Mouse (Mus musculus) 3T3-L1 (cell line): ENCODE data around the gene Gars.

Experiments used
- DNase-seq: peaks from one replicate; pipeline ENCODE4 v3.0.0-alpha.2; 2015; ENCODE audit warnings: low read depth, low spot score

Gene Gars

GRCm38 (mm10) chr6:55037799-55038670 lies at the start of gene Gars:
Gene Gars (plus strand): TSS chr6:55038007.
- DNase-seq = peak; percentile 85

GRCm38 (mm10) chr6:54988141-54988540 lies 49.7 kb upstream of the Gars start:
- DNase-seq = peak; percentile 34

GRCm38 (mm10) chr6:54991189-54991588 lies 46.6 kb upstream of the Gars start:
- DNase-seq = no peak

GRCm38 (mm10) chr6:54992141-54992540 lies 45.7 kb upstream of the Gars start:
- peak; percentile 22 for DNase-seq

DNA sequence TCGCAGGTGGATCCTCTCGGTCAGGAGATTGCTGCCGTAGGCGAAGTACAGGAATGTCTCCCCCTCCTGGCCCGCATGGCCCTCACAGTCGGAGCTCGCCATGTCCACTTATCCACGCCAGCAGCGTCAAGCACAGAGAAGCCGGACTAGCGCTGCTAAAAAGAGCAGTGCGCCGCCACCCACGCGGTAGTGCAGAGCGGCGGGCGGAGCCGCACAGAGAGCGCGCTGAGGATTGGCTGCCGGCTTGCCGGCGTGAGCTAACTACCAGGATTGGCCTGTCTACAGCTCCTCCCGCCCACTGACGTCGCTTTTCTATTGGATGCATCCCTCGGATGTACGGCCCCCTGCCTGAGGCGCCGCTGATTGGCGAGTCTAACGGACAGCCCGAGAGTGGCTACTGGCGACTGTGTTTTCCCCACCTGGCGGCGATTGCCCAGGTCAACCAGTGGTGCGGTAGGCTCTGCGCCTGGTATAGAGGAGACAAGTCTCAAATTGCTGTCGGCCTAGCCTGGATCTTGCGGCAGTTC lies 45.0 kb upstream of the Gars start, which contains the start of gene Ggct:
Gene Ggct (minus strand): TSS at position 217 of the 527 bp plus-strand sequence.
- DNase-seq = peak; percentile 93

- DNase-seq = no peak
Measured at GRCm38 (mm10) chr6:54996361-54996760, 41.4 kb upstream of the Gars start.

DNA sequence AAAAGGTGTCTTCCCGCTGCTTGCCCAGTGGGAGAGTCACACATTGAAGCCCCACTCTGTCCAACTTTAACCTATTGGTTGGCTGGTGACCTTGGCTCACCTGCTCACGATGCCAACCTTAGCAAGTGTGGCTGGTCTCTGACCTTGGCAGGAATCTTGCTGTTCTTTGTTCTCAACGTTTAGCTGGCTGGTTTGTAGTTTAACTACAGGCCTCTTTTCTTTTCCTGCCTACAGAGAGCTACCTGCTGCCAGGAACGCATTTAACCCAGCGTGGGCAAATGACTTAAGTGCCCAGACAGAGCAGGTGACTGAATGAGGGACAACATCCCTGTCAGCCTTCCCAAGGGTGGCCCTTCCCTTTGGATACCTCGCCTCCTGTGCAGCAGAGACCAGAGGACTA lies 40.1 kb upstream of the Gars start:
- DNase-seq = no peak

DNA sequence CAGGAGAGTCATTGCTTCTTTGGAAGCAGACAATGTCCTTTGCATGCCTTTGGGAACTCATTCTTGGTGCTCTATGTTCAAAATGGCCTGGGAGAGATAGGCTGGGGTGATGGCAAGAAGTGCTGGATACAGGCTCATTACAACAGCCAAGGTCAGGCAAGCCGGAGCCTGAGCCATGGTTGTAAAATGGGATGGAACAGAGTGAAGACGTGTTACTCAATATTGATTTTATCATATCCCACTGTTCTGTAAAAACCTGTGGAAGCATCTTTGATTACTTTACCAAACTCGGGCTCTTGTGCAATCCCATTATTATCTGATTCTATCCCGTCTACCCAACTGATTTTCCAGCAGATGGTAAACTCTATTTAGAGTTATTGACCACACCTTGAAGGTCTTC lies 36.5 kb upstream of the Gars start:
- no peak for DNase-seq

DNA sequence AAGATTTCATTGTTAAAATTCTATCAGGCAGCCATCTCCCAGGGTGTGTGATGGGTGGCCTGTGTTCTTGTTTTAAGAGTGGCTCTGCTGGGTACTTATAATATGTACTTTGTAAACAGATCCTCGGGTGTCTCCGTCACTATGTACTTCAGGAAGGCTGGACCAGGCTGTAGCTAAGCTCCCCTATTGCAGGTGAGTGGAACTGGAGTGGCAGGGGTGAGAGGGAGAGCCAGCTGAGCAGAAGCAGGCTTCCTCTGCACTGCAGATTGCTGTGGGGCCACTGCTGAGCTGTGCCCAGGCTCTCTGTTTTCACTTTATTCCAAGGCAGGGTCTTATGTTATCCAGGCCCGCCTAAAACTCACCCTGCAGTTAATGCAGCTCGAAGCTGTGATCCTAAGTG lies 35.4 kb upstream of the Gars start:
- no peak for DNase-seq

- DNase-seq = peak; percentile 21
Measured at GRCm38 (mm10) chr6:55003559-55003958, 34.2 kb upstream of the Gars start.

DNA sequence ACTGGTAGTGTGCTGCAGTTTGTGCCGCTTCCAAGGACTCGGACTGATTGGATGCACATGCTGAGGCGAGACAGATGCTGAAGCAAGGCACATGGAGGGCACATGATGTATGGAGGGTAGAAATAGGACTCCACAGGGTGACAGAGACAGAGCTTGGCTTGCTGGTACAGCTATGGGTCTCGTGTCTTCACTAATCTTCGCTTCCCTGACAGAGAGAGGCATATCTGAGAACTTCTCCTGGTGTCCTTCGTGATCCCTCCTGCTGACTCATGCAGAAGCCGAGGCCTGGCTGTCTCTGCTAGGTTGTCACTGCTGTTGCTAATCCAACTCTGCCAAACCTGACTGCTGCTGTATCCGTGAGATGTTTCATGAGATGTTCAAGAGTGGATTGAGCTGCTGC lies 29.4 kb upstream of the Gars start:
- no peak for DNase-seq

DNA sequence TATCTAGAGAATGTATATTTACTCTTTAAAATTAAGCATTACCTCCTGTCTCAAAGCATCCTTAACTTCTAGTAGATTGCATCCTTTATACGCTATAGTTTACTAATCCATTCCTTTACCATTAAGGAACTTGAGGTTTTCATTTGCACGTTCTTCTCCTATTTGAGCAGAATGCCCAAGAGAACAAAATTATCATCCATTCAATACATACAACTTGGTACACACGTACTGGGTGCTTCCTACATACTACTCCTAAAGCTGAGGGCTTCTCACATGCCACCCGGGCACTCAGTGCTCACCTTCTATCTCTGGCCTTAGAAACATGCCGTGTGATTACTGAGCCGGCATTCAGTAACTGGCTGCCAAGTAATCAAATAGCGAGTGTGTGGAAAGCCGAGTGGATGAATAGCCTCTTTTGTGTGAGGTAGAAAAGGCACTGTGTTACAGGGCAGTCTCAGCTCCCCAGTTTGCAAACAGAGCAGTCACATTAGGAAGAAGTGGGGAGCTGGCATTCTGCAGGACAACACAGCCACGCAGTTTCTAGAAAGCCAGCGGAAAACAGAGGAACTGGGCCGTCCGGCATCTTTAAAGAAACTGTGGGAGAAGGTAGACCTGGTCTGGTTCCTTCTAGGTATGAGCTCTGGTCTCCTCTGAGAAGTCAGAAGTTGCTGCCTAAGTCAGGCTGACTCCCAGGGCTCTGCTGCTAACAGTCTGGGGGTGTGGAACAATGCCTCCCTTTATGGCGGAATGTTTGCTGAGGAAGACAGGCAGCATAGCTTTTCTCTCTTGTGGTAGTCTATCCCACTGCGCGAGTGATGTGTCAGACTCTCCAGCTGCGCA lies 28.2 kb upstream of the Gars start:
- no peak for DNase-seq

- DNase-seq = no peak
Measured at GRCm38 (mm10) chr6:55010330-55011091, 27.3 kb upstream of the Gars start.

- no peak for DNase-seq
Measured at GRCm38 (mm10) chr6:55012516-55012915, 25.3 kb upstream of the Gars start.

DNA sequence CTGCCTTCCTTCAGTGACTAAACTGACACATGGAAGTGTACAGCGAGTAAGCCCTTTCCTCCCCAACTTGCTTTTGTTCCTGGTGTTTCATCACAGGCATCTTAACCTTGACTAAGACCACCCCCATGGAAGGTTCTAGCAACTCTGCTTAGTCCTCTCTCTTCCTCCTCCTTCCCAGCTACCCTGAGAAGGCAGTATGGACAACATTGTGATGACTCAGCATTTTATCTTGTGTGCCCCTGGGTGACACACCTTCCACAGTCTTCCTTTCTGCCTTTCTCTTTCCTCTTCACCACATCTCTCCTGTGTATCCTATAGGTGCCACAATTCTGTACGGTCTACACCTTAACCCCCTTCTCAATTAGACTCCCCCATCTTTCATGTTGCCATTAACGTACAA lies 23.6 kb upstream of the Gars start:
- no peak for DNase-seq

DNA sequence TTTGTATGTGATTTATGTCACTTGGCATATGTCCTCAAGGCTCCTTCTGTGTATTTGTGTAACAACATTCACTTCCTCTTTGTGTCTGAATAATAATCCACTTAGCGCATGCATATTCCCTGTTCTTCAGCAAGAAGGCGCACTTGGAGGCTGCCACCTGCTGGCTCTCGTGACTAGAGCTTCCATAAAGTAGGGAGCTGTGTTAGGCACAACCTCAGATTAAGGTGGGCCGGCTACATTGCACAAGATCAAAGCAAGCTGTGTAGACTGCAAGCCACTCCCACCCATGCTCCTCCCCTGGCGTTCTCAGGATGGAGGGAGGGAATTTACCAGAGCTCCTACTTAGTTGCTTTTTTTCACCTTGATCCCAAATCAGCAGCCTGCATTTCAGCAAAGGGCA lies 21.6 kb upstream of the Gars start:
- DNase-seq = peak; percentile 71

GRCm38 (mm10) chr6:55016710-55017583 lies 20.9 kb upstream of the Gars start:
- peak; percentile 96 for DNase-seq

- no peak for DNase-seq
Measured at GRCm38 (mm10) chr6:55018417-55018816, 19.4 kb upstream of the Gars start.

DNA sequence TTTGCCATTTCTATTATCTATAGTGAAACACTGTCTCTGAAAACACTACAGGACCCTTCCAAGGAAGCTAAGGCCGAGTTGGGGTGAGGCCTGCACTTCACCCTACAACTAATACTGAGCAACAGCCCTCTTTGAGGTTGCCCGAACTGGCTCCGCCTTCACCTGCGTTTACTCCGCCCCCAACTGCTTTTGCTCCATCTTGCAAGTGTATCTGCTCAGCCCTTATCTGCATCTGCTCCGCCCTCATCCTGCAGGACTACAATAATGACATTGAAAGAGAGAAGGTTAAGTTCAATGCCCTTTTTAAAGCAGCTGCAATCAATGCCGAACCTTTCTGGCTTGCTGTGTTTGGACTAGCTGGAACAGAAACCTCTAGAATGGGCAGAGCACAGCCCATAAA lies 16.0 kb upstream of the Gars start:
- no peak for DNase-seq

DNA sequence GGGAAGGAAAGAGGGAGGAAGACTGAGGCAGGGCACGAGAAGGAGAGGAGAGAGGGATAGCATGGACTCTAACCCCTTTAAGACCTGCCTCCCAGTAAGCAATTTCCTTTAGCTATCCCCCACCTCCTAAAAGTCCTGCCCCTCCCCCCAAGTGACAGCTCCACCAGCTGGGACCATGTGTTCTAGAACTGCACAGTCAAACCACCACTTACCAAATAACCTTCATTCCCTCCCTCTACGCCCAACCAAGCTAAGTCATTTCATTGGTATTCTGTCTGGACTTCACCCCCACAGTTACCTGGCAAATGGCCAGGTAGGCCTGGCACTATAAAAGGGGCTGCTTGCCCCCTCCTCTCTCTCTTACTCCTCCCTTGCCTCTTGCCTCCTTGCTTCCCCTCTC lies 10.2 kb upstream of the Gars start:
- no peak for DNase-seq

DNA sequence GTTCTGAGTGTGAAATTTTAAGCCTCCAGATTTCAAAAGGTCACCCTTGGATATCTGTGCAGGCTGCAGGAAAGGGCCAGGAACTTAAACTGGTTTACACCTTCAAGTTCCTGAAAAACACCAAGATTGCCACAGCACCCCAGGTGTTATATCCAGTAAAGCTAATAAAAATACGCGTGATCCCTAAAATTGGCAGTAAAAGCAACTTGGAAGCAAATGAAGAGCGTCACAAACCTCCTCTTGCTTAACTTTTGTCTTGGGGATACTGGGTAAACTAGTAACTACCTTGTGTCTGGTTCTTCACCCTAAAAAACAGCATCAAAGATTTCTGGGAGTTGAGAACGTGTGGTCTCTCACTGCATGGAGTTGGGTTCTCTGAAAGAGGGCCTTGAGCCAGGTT lies 1.1 kb upstream of the Gars start:
- DNase-seq = no peak
